Mouse (Mus musculus) effector memory CD4-positive, alpha-beta T cell, adult 5 months (primary cell): ENCODE measurements around the gene Sox5. TPM values are rescaled to one million over a fixed set of nuclear protein-coding genes. Genes with fewer than 3 reads are reported as not detected.

Experiments used
- polyA plus RNA-seq: library from polyadenylated mRNA; unstranded; fragments of 100-300 nt; shearing (Covaris generic); gene quantifications from one replicate; pipeline ENCODE4 v1.2.1, GENCODE M21; 2017

Gene Sox5
- 0.66 TPM for polyA plus RNA-seq

GRCm38 (mm10) chr6:144781431-144782030 lies at the start of gene Sox5:
Gene Sox5 (minus strand): TSS chr6:144781977.

